ENCODE assay signal across 19 mouse cellular contexts in genomic region chr11:110814732-110815131, GRCm38 (mm10).
A peak's percentile ranks its signal among the peaks of the same experiment; 100 is the strongest.
DNase-seq lines count a peak whose midpoint lies in the region; ATAC-seq and TF ChIP-seq lines count a peak whose summit lies in the region.
"Had no signal": no experiment of that assay in that cellular context is flagged by ENCODE, and none has a peak within 500 bp of the region (broad histone marks: within the 10 kb centered on the region; RNA-seq: fewer than 3 reads in every experiment).

No protein-coding gene starts in this region.

- H3K9ac ChIP-seq in hindbrain, embryonic 13.5 days: no peak overlapping the region
- H3K9ac ChIP-seq: embryonic facial prominence, embryonic 12.5 days; forebrain, embryonic 13.5 days; forebrain, postnatal 0 days; heart, embryonic 13.5 days had no signal

- no peak overlapping the region for H3ac ChIP-seq in myocyte (ENCODE audit: control insufficient read depth, insufficient read length)

- peak overlapping the region; percentile 26; the same call in 1 of the 2 replicates for H3K4me3 ChIP-seq in gastrocnemius, adult 2 months
- no peak overlapping the region for H3K4me3 ChIP-seq in myocyte
- H3K4me3 ChIP-seq in hindbrain, embryonic 13.5 days: no peak overlapping the region
- H3K4me3 ChIP-seq in midbrain, embryonic 10.5 days: no peak overlapping the region
- H3K4me3 ChIP-seq: embryonic facial prominence, embryonic 12.5 days; forebrain, embryonic 13.5 days; heart, embryonic 13.5 days had no signal

- H3K27ac ChIP-seq in gastrocnemius, adult 2 months: no peak overlapping the region
- H3K27ac ChIP-seq in hindbrain, embryonic 13.5 days: no peak overlapping the region
- H3K27ac ChIP-seq in midbrain, embryonic 10.5 days (replicated peaks): no peak overlapping the region
- H3K27ac ChIP-seq: embryonic facial prominence, embryonic 12.5 days; forebrain, embryonic 13.5 days; heart, embryonic 13.5 days had no signal

- no peaks in the 10 kb centered on the region for H3K36me3 ChIP-seq in myocyte (ENCODE audit: control insufficient read depth, insufficient read depth)
- H3K36me3 ChIP-seq in hindbrain, embryonic 13.5 days: no peaks in the 10 kb centered on the region
- no peaks in the 10 kb centered on the region for H3K36me3 ChIP-seq in midbrain, embryonic 10.5 days
- H3K36me3 ChIP-seq: embryonic facial prominence, embryonic 12.5 days; G1E; heart, embryonic 13.5 days had no signal

- no peaks in the 10 kb centered on the region for H3K4me1 ChIP-seq in hindbrain, embryonic 13.5 days (replicated peaks)
- H3K4me1 ChIP-seq in midbrain, embryonic 10.5 days: no peaks in the 10 kb centered on the region
- H3K4me1 ChIP-seq: forebrain, embryonic 13.5 days had no signal

- WGBS in hindbrain, embryonic 13.5 days: 92% methylated on average over 9 of the region's 9 CpGs
- 92% methylated on average over 9 of the region's 9 CpGs for WGBS in midbrain, embryonic 10.5 days

- H3K27me3 ChIP-seq in myocyte (ENCODE audit: control insufficient read depth, insufficient read depth, insufficient read length): no peaks in the 10 kb centered on the region
- no peaks in the 10 kb centered on the region for H3K27me3 ChIP-seq in hindbrain, embryonic 13.5 days
- no peaks in the 10 kb centered on the region for H3K27me3 ChIP-seq in midbrain, embryonic 10.5 days (ENCODE audit: low read depth, poor library complexity, severe bottlenecking)
- H3K27me3 ChIP-seq: embryonic facial prominence, embryonic 12.5 days; forebrain, embryonic 13.5 days; heart, embryonic 13.5 days had no signal

- no peaks in the 10 kb centered on the region for H3K79me2 ChIP-seq in myocyte (ENCODE audit: control insufficient read depth, insufficient read depth)

- peak overlapping the region; percentile 24 for H3K4me2 ChIP-seq in myocyte (ENCODE audit: low read depth)
- no peak overlapping the region for H3K4me2 ChIP-seq in hindbrain, embryonic 13.5 days
- H3K4me2 ChIP-seq: embryonic facial prominence, embryonic 12.5 days; forebrain, embryonic 13.5 days; heart, embryonic 13.5 days had no signal

- intact Hi-C loops in gastrocnemius, adult 2 months (cut with DNase I): no loop called here

- TF ChIP-seq CTCF in gastrocnemius, adult 2 months (IDR thresholded peaks at IDR 0.05): no peak

- DNase-seq in gastrocnemius, adult 2 months: no peak
- DNase-seq in gastrocnemius, postnatal 4 days (ENCODE audit: low spot score in 2 of 2): no peak
- DNase-seq in kidney, adult 9 months: peak; percentile 92
- DNase-seq in kidney, postnatal 14 days: peak; percentile 74
- no peak for DNase-seq in midbrain, embryonic 10.5 days (ENCODE audit: low spot score)
- DNase-seq: adrenal gland, postnatal 10 days; B cell, adult 2 months; cerebellum, adult 11 months; cerebellum, adult 8-10 months; embryo, embryonic 11 days; forebrain, postnatal 0 days; heart, postnatal 36 days had no signal

- ATAC-seq in hindbrain, embryonic 13.5 days (ENCODE audit: low FRiP score): no peak
- ATAC-seq: CD4-positive, CD25-positive, alpha-beta regulatory T cell, adult 4 months; forebrain, embryonic 13.5 days; forebrain, postnatal 0 days had no signal

- H3K9me3 ChIP-seq in hindbrain, embryonic 13.5 days: no peaks in the 10 kb centered on the region
- no peaks in the 10 kb centered on the region for H3K9me3 ChIP-seq in midbrain, embryonic 10.5 days (replicated peaks)
- H3K9me3 ChIP-seq: embryonic facial prominence, embryonic 12.5 days; forebrain, embryonic 13.5 days; heart, embryonic 13.5 days had no signal

- no peak for TF ChIP-seq POLR2A in myocyte (IDR thresholded peaks at IDR 0.05; ENCODE audit: insufficient read length, low read depth)

TF ChIP-seq in myocyte, 11 proteins besides CTCF, POLR2A, EP300 and RAD21:
- TF ChIP-seq TCF12 (IDR thresholded peaks at IDR 0.05; ENCODE audit: insufficient read depth, poor library complexity, severe bottlenecking): no peak
- no peak for TF ChIP-seq MYOG (IDR thresholded peaks at IDR 0.05; ENCODE audit: control insufficient read depth in 1 of 3, insufficient read depth in 1 of 3, insufficient read length in 2 of 3, low read depth in 2 of 3)
- TF ChIP-seq USF1 (IDR thresholded peaks at IDR 0.05; ENCODE audit: low read depth): no peak
- TF ChIP-seq SRF (IDR thresholded peaks at IDR 0.05; ENCODE audit: control insufficient read depth, insufficient read length, low read depth): no peak
- TF ChIP-seq POLR2AphosphoS2 (IDR thresholded peaks at IDR 0.05; ENCODE audit: insufficient read length, low read depth): no peak
- no peak for TF ChIP-seq MYOD1 (IDR thresholded peaks at IDR 0.05; ENCODE audit: control insufficient read depth in 1 of 3, insufficient read length in 2 of 3, low read depth in 2 of 3)
- TF ChIP-seq E2F4 (IDR thresholded peaks at IDR 0.05; ENCODE audit: insufficient read depth): no peak
- no peak for TF ChIP-seq CEBPB (IDR thresholded peaks at IDR 0.05; ENCODE audit: insufficient read depth, poor library complexity, severe bottlenecking)
- no peak for TF ChIP-seq MAX (IDR thresholded peaks at IDR 0.05; ENCODE audit: low read depth)
- TF ChIP-seq REST (IDR thresholded peaks at IDR 0.05; ENCODE audit: insufficient read depth, insufficient read length): no peak
- no peak for TF ChIP-seq TCF3 (IDR thresholded peaks at IDR 0.05; ENCODE audit: insufficient read length, low read depth)

Comparison
In these comparisons a context has a peak if more than half of its experiments do, and no peak if none do; other contexts are left out.
1. DNase-seq: peak in kidney, adult 9 months (single experiment) and kidney, postnatal 14 days (single experiment); none in gastrocnemius, adult 2 months (single experiment), gastrocnemius, postnatal 4 days (0 of 2) and midbrain, embryonic 10.5 days (single experiment).